Mouse (Mus musculus): ENCODE measurements around the gene Fuca2.

The Fuca2 gene

DNA sequence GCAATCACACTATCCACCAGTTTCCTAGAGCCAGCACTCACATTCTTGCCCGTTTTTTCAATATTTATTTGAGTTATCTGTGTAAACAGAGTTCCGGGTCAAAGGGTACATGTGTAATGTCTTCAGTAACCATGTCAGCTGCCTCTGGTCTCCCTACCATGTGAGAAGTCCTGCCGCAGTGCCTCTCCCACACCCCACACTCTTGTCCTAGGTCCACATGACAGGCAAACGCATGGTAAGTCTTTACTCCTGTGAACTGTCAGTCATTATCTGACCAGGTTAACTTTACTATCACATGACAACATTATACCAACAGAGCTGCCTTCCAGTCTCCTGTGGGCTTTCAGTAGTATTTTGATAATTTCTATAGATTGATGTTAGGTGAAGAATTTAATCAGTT, 28.8 kb downstream of the Fuca2 start:
- DNase-seq (ENCODE audit: low read depth, low spot score), result no peak

DNA sequence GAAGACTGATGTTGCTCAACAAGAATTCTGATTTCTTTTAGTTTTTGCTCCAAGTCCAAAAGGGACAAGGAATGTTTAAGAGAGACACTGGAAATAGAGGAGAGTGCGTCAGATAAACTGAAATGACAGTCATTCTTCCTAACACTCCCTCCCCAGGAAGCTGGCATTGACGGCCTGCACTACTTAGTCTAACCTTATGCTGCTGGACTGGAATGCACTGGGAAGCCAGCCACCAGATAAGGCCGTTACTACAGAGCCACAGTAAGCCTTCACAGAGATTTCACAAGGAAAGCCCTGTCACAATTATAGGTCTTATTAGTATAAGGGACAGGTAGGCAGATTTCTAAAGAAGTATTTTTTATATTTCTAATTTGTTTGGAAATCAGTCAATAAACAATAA, 35.4 kb downstream of the Fuca2 start:
- DNase-seq (ENCODE audit: low read depth, low spot score), result no peak

DNA sequence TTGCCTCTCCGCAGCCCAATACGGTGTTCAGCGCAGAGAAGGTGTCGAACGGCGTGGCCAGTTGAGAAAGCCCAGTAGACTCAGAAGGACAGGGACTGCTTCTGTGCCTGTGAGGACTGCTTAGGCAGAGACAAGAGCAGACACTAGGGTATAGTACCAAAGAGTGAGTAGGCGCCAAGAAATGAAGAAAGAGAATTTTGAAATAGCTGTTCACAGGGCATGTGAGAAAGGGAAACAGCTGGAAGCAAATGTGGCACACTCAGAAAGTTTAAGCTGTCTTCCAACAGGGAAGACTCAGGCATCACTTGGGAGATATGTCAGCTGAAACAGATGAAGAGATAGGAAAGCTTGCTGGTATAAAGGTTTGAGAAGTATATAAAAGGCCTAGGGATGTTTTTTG, 37.4 kb downstream of the Fuca2 start:
- no peak for DNase-seq (ENCODE audit: low read depth, low spot score)

DNA sequence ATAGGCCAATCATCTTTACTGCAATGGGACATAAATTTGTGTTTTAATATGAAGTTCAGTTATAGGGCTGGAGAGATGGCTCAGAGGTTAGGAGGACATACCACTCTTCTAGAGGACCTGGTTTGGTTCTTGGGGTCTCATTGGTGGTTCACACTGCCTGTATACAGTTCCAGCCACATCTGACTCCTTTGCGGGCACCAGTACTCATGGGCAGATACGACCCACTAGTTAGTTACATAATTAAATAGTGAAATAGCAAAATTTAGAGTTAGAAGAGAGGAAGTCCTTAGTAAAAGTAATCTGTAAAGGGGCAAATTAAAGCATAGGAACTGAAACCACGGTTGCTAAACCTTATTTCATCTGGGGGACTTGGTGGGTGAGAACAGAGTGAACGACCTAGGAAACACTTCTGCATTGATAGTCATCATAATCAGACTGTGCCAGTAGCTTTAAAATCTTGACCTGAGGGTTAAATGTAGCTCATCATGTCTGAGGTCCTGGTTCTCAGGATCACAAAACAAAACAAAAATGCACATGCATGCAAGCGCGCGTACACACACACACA, 40.5 kb downstream of the Fuca2 start:
- no peak for DNase-seq (ENCODE audit: low read depth, low spot score)

DNA sequence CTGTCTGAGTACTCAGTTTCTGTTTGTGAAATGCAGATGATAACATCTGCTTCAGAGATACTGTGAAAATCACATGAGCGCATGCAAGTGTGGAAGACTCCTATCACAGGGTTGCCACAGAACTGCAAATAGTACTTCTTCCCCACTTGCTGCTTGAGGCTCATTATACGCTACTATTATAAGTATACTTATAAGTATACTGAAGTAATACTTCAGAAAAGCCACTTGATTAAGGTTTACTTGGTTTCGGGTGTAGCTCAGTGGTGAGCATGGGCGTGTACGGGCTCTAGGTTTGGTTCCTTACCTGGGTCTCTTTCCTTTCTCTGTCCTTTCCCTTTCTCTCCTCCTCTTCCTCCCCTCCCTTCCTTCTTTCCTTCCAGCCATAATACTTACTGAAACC, 42.4 kb downstream of the Fuca2 start:
- DNase-seq (ENCODE audit: low read depth, low spot score), result no peak

DNA sequence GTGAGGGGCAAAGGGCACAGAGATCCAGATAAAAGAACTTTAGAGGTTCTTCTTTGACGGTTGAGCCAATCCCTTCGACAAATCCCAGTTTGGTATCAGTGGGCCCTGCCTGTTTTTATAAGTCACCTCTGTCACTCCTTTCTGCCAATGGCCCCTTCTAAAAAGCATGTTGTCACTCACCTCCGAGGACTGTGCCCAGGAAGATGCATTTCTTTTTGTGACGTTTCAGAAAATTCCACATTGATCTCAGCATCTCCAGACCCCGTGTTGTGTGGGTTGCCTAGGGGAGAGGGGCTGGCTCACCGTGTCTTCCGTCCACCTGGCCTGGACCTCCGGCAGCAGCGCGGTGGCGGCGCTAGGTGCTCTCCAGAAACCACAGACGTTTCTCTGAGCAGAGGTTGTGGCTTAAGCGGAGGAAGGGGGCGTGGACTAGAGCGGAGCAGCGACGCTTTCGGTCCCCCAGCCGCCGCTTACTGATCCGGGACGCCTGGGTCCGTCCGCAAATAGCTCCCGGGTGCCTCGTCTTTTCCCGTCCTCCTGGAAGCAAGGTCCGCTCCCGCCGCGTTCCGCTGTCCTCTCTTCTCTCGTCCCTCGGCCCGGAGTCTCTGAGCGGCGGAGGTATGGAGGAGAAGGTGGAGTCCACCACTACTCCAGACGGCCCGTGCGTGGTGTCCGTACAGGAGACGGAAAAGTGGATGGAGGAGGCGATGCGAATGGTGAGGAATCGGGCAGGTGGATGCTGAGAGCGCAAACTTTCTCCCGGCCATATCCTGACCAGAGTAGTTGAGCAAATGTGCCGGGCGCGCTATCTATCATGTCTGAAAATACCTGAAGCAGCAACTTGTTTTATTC, 53.5 kb downstream of the Fuca2 start, which contains the start of the genes Adat2 and Pex3:
Adat2 (plus strand) TSS at position 249 of the 852 bp plus-strand sequence.
Pex3 (minus strand) TSS at position 497 of the 852 bp plus-strand sequence.
- peak; percentile 91 for DNase-seq (ENCODE audit: low read depth, low spot score)

DNA sequence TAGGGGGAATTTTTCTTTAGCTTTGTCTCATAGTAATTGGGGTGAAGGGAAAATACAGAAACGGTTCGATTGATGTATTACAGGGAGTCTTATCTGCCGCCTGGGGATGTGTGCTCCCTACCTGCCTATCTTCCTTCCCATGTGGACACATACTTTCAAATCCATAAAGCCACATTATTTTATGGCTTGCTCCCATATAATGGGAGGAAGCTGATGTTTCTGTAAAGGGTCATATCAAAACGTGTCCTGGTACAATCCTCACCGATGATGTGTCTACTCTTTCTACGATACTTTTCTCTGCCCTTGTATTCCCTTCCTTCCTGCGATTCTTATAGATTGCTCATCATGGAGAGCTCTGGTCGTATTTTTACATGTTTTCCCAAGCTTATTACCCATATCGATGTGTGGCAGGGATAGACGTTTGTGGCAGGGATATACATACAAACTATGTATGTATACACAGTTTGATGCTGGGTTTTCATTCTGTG, 54.2 kb downstream of the Fuca2 start:
- DNase-seq (ENCODE audit: low read depth, low spot score), result peak; percentile 40

DNA sequence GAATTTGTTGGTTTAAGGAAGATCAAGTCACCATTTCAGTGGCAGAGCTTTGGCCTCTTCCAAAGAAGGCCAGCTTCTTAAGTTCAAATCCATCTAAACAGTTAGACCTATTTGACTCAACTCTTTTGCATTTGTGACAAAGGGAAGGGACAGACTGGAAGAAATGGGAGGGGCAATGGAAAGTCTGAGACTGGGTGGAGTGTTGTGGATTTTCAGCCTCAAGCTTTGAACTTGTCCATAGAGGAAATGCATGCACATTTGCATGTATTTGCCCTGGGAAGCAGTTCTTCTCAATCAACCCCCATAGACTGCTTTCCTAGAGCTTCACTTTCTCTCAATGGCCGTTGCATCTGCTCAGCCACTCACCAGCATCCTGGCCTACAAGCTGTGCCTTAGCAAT, 55.0 kb downstream of the Fuca2 start:
- DNase-seq (ENCODE audit: low read depth, low spot score), result no peak

DNA sequence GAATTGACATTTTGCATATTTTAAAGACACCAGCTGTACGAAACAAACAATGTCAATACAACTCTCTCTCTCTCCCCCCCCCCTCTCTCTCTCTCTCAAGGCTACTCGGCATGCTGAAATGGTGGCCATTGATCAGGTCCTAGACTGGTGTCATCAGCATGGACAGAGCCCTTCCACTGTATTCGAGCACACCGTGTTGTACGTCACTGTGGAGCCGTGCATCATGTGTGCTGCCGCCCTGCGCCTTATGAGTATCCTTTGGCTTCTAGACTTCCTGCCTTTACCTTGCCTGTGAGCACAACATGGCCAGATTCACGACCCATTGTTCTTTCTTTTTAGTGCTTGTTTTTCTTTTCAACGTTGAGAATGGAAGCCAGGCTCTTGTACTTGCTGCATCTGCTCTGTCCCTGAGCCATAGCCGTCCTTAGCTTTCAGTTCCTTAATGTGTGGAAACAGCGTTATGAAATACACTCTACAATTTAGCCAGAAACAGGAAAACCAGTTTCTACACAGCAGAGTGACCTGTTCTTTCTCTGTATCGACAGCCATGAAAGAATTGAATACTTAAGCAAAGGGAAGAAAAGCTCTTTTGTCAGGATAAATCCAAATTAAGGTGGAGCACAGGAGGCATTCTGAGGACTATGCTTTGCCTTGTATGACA, 60.8 kb downstream of the Fuca2 start:
- no peak for DNase-seq (ENCODE audit: low read depth, low spot score)

DNA sequence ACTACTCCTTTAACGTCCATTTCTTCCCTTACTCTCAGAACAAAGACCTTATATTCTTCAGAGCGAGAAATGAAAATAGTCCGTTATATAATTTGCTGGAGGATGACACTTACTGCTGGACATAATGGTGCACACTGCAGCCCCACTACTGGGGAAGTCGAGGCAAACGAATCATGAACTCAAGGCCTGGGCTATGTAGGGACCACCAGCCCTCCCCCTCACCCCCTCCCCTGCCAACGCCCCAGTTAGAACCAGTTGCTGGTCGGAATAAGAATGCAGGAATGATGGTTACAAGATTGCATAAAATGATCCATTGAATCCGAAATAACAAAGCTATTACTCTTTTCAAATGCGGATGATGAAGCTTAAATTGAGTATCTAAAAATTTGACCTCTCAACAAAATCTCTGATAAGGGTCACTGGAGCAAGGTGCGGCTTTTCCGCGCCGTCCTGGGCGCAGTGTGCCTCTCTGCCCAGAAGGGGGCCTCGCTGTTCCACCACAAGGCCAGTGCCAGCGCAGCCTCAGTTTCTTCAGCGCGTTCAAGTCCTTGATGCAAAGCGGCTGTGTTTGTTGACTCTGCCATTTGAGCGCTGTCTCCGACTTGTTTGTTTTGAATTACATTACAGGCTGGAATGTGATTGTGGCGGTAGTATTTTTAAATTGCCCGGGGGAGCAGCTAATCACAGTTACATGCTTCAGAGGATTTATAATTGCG, 65.2 kb downstream of the Fuca2 start:
- no peak for DNase-seq (ENCODE audit: low read depth, low spot score)

DNA sequence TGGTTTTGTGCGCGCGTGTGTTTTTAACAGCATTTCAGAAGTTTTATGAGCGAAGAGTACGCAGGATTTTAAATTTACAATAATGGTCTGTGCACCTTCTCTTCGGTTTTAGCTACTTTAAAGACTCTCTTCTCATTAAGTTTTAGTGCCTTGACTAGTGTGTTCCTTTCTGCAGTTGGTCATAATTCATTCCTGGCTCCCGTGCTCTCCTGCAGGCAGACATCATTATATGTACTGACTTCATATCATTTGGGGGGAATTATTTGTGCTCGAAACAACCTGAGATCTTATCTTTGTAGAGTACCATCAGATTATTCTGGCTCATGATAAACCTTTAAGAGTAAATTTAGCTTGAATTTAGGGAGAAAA, 65.7 kb downstream of the Fuca2 start:
- DNase-seq (ENCODE audit: low read depth, low spot score), result no peak

DNA sequence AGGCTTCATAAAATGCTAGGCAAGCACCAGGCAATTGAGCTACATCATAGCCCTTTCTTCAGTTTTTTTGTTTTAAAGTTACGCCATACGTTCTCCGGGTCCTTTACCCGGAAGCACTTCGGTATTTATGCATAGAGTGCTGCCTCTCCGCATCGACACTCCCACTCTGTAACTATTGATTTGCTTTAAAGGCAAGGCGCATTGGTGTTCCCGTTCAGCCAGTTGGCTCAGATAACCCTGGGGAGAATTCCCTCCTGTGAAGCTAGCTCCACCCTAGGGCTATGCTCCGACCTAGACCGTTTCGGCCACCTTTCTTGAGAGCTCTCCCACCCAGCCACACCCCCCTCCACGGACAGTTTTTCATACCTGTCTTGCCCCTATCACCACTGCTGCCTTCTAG, 67.1 kb downstream of the Fuca2 start:
- DNase-seq (ENCODE audit: low read depth, low spot score), result no peak
